Mouse (Mus musculus): ENCODE data around the gene Crhbp. TPM values are rescaled to one million over a fixed set of nuclear protein-coding genes. Genes with fewer than 3 reads are reported as not detected.

Crhbp gene
- 10 to 100 TPM; 24.5 to 25.0 TPM for total RNA-seq (2021)
- long read RNA-seq, experiment 1, transcript Crhbp-202 (7 exons, 1,779 nt): major isoform, 21 of 27 reads
- long read RNA-seq, experiment 1, partial matches to known transcripts: 5 of 27 reads
- long read RNA-seq, experiment 1, other reads (novel, unspliced or antisense): 1 of 27 reads
- long read RNA-seq, experiment 2, transcript Crhbp-202 (7 exons, 1,779 nt): major isoform, 12 of 17 reads
- long read RNA-seq, experiment 2, partial matches to known transcripts: 5 of 17 reads
- long read RNA-seq, experiment 2, other reads (novel, unspliced or antisense): 0 of 17 reads

GRCm38 (mm10) chr13:95444824-95445223 is at the start of gene Crhbp:
Crhbp (minus strand) TSS chr13:95444924.
- intact Hi-C loops (cut with DNase I): no loop called here

GRCm38 (mm10) chr13:95493296-95493695 is 48.6 kb upstream of the Crhbp start:
- intact Hi-C loops (cut with DNase I): no loop called here
- no peak for DNase-seq (ENCODE audit: extremely low spot score in 1 of 2, low spot score in 2 of 2)
- TF ChIP-seq CTCF (IDR thresholded peaks at IDR 0.05): no peak
- Histone ChIP-seq H3K4me3 (no peak overlapping the region), H3K27ac (no peak overlapping the region)

More at GRCm38 (mm10) chr13:95444824-95445223, at the start of gene Crhbp:
- no peak within 1 kb of the TSS for H3K27ac ChIP-seq
- TF ChIP-seq CTCF (IDR thresholded peaks at IDR 0.05): no peak
- H3K4me3 ChIP-seq: peak within 1 kb of the TSS; percentile 40
- DNase-seq (ENCODE audit: extremely low spot score in 1 of 2, low spot score in 2 of 2): no peak

GRCm38 (mm10) chr13:95491327-95491726 is 46.6 kb upstream of the Crhbp start:
- no peak for DNase-seq (ENCODE audit: extremely low spot score in 1 of 2, low spot score in 2 of 2)
- H3K4me3 ChIP-seq: no peak overlapping the region
- intact Hi-C loops (cut with DNase I): no loop called here

GRCm38 (mm10) chr13:95484664-95485063 is 39.9 kb upstream of the Crhbp start:
- no peak for TF ChIP-seq CTCF (IDR thresholded peaks at IDR 0.05)
- no peak overlapping the region for H3K4me3 ChIP-seq
- no peak for DNase-seq (ENCODE audit: extremely low spot score in 1 of 2, low spot score in 2 of 2)

More at GRCm38 (mm10) chr13:95491327-95491726, 46.6 kb upstream of the Crhbp start:
- no peak for TF ChIP-seq CTCF (IDR thresholded peaks at IDR 0.05)
- no peak overlapping the region for H3K27ac ChIP-seq

GRCm38 (mm10) chr13:95481428-95481827 is 36.7 kb upstream of the Crhbp start:
- peak; percentile 93 for TF ChIP-seq CTCF (IDR thresholded peaks at IDR 0.05)
- intact Hi-C loops (cut with DNase I): loop anchor here (1.0 kb wide), 1 partner anchor 91 kb away; no protein-coding TSS in a partner anchor
- DNase-seq (ENCODE audit: extremely low spot score in 1 of 2, low spot score in 2 of 2): peak; percentile 75 to 82
- Histone ChIP-seq H3K27ac (no peak overlapping the region), H3K4me3 (no peak overlapping the region)

More at GRCm38 (mm10) chr13:95484664-95485063, 39.9 kb upstream of the Crhbp start:
- intact Hi-C loops (cut with DNase I): no loop called here
- no peak overlapping the region for H3K27ac ChIP-seq

GRCm38 (mm10) chr13:95478671-95479413 is 34.1 kb upstream of the Crhbp start, which contains the start of gene S100z:
S100z (minus strand) TSS chr13:95478721.
- Histone ChIP-seq H3K27ac (no peak within 1 kb of the TSS), H3K4me3 (no peak within 1 kb of the TSS)
- no peak for DNase-seq (ENCODE audit: extremely low spot score in 1 of 2, low spot score in 2 of 2)
- TF ChIP-seq CTCF (IDR thresholded peaks at IDR 0.05): no peak
- intact Hi-C loops (cut with DNase I): no loop called here

GRCm38 (mm10) chr13:95477173-95477572 is 32.4 kb upstream of the Crhbp start:
- Histone ChIP-seq H3K27ac (no peak overlapping the region), H3K4me3 (no peak overlapping the region)
- DNase-seq (ENCODE audit: extremely low spot score in 1 of 2, low spot score in 2 of 2): no peak
- no peak for TF ChIP-seq CTCF (IDR thresholded peaks at IDR 0.05)
- intact Hi-C loops (cut with DNase I): no loop called here

- H3K4me3 ChIP-seq: no peak overlapping the region
- intact Hi-C loops (cut with DNase I): no loop called here
- DNase-seq (ENCODE audit: extremely low spot score in 1 of 2, low spot score in 2 of 2): no peak
- H3K27ac ChIP-seq: no peak overlapping the region
- no peak for TF ChIP-seq CTCF (IDR thresholded peaks at IDR 0.05)
These were observed 30.4 kb upstream of the Crhbp start for GRCm38 (mm10) chr13:95475124-95475523.

- no peak overlapping the region for H3K4me3 ChIP-seq
- no peak for DNase-seq (ENCODE audit: extremely low spot score in 1 of 2, low spot score in 2 of 2)
- intact Hi-C loops (cut with DNase I): no loop called here
- H3K27ac ChIP-seq: no peak overlapping the region
- TF ChIP-seq CTCF (IDR thresholded peaks at IDR 0.05): no peak
These were observed 29.6 kb upstream of the Crhbp start for GRCm38 (mm10) chr13:95474294-95474693.

- TF ChIP-seq CTCF (IDR thresholded peaks at IDR 0.05): peak; percentile 17
- no peak overlapping the region for H3K4me3 ChIP-seq
- H3K27ac ChIP-seq: no peak overlapping the region
- intact Hi-C loops (cut with DNase I): no loop called here
- DNase-seq (ENCODE audit: extremely low spot score in 1 of 2, low spot score in 2 of 2): no peak
These were observed 26.2 kb upstream of the Crhbp start for GRCm38 (mm10) chr13:95470970-95471369.

- Histone ChIP-seq H3K27ac (no peak overlapping the region), H3K4me3 (no peak overlapping the region)
- no peak for TF ChIP-seq CTCF (IDR thresholded peaks at IDR 0.05)
- DNase-seq (ENCODE audit: extremely low spot score in 1 of 2, low spot score in 2 of 2): no peak
- intact Hi-C loops (cut with DNase I): no loop called here
These were observed 6.8 kb upstream of the Crhbp start for GRCm38 (mm10) chr13:95451529-95451928.

GRCm38 (mm10) chr13:95450636-95451210 is 6.0 kb upstream of the Crhbp start:
- H3K4me3 ChIP-seq: no peak overlapping the region
- TF ChIP-seq CTCF (IDR thresholded peaks at IDR 0.05): no peak
- intact Hi-C loops (cut with DNase I): no loop called here
- no peak overlapping the region for H3K27ac ChIP-seq
- DNase-seq (ENCODE audit: extremely low spot score in 1 of 2, low spot score in 2 of 2): no peak
